Mouse (Mus musculus) spleen, adult 2 months (tissue): Measurements from ENCODE around the gene Lix1l. TPM values are rescaled to one million over a fixed set of nuclear protein-coding genes. Genes with fewer than 3 reads are reported as not detected.

Experiments used
- DNase-seq, 2 experiments: peaks; one replicate each; pipeline versions ENCODE4 v3.0.0 to v3.0.0-alpha.2; 2012 to 2021; ENCODE audit warnings: low spot score in 2 of 2, low read depth in 1 of 2
- H3K27ac ChIP-seq: fragments of 200-500 bp; 2 replicates; pipeline ENCODE4 v1.5.1; 2012; ENCODE audit warnings: low read length, inconsistent platforms; ENCODE audit not compliant: insufficient read depth
- H3K27me3 ChIP-seq: fragments of 200-500 bp; 2 replicates; pipeline ENCODE4 v1.6.1; 2012; ENCODE audit warnings: mild to moderate bottlenecking, moderate library complexity, low read length, inconsistent platforms; ENCODE audit not compliant: control insufficient read depth, insufficient read depth
- H3K36me3 ChIP-seq: fragments of 200-500 bp; 2 replicates; pipeline ENCODE4 v1.6.1; 2012; ENCODE audit warnings: mild to moderate bottlenecking, low read length, inconsistent platforms; ENCODE audit not compliant: control insufficient read depth, insufficient read depth
- H3K4me1 ChIP-seq: fragments of 200-500 bp; 2 replicates; pipeline ENCODE4 v1.6.1; 2011; ENCODE audit warnings: inconsistent platforms; ENCODE audit not compliant: control insufficient read depth, insufficient read depth, insufficient read length
- H3K4me3 ChIP-seq: fragments of 200-500 bp; 2 replicates; pipeline ENCODE4 v1.5.1; 2011; ENCODE audit warnings: mild to moderate bottlenecking, inconsistent platforms; ENCODE audit not compliant: insufficient read depth, insufficient read length; ENCODE audit errors: extremely low read depth
- CTCF ChIP-seq: fragments of 200-500 bp; IDR thresholded peaks from 2 replicates; pipeline ENCODE4 v1.5.1; 2011; ENCODE audit warnings: mild to moderate bottlenecking, inconsistent platforms; ENCODE audit not compliant: insufficient read depth, insufficient read length, insufficient replicate concordance; ENCODE audit errors: extremely low read depth
- POLR2A ChIP-seq: fragments of 200-500 bp; IDR thresholded peaks from 2 replicates; pipeline ENCODE4 v1.6.1; 2011; ENCODE audit warnings: low read depth, low read length, inconsistent platforms
- WGBS: fragments of 180-500 bp; shearing (Covaris S2); methylation state at CpG from one replicate; pipeline ENCODE4 v1.1.7; 2018; 5-methylcytosine and 5-hydroxymethylcytosine counted together
- polyA plus RNA-seq: library from polyadenylated mRNA; depleted of rRNA; stranded (reverse); fragments of >200 nt; gene quantifications from 2 replicates; pipeline ENCODE4 v1.2.3, GENCODE M21; 2012

Lix1l gene
- polyA plus RNA-seq, 1 experiment = 5.8 TPM

DNA sequence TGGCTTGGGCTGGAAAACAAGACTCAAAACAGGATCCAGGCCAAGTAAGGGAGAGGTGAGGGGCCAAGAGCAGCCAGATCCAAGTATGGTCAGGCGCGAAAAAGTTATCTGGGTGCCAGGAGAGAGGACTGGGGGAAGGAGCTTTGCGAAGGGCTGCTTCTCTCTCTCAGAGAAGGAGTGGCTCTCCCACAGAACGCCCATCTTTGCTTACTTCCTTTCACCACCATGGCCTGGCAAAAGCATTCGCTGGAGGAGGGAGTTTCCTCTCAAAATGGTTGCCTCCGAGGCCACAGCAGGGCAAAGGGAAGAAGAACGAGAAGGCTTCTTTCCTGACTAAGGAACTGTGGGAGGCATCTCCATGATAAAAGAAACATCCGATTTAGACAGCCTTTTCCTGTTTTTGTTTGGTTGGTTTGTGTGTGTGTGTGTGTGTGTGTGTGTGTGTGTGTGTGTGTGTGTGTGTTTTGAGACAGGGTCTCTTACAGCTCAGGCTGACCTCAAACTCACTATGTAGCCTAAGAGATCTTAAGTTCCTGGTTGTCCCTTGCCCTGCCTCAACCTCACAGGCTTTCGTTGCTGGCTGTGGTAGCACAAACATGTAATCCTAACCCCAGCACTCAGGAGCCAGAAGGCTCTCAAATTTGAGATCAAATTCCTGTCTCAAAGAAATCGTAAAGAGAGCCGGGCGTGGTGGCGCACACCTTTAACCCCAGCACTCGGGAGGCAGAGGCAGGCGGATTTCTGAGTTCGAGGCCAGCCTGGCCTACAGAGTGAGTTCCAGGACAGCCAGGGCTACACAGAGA, 28.9 kb upstream of the Lix1l start:
- Histone ChIP-seq H3K36me3 (no peaks in the 10 kb centered on the region), H3K4me3 (no peak overlapping the region), H3K27me3 (no peaks in the 10 kb centered on the region), H3K4me1 (peaks cover 22% of the 10 kb centered on the region), H3K27ac (peak overlapping the region; percentile 50)
- TF ChIP-seq POLR2A (no peak), CTCF (no peak)
- DNase-seq = no peak
- WGBS = 66% methylated on average over 16 of the region's 16 CpGs

DNA sequence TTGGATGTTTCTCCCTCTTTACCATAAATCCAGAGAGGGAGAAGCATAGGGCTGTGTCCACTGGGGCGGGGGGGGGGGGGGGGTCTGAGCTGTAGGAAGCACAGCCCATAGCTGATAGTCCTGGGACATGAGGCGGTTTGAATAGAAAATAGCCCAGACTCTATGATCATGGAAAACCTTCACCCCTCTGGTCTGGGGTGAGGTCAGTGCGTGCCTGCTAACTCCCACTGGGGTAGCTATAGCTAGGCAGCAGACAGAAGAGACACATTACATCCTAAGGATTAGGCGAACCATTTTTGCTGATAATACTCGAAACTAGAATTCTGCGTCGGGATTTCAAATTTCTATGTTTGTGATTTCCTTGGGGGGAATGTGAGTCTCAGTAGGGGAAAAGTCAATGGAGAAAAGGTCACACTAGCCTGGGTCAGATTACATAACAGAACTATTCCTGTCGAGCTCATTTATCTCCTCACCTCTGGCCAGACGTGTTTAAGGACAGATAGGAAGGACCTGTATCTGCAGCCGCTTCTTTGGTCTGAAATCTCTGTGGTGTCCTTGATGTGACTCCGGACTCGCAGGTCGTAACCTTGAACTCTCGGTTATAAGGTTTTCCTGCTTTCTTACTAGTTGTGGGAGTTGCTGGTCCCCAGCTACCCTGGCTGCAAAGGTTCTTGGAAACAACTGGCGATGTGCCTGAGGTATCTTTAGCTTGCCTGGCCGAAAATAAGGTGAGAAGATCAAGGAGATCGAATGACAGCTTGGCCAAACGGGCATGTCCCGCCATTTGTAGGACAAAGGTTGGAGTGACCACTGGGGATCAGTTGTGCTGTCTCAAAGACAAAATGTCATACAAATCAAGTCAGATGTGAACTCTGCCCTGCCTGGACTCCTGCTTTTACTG, 27.1 kb upstream of the Lix1l start:
- no peak for DNase-seq
- Histone ChIP-seq H3K27ac (no peak overlapping the region), H3K36me3 (no peaks in the 10 kb centered on the region), H3K4me3 (no peak overlapping the region), H3K4me1 (peaks cover 19% of the 10 kb centered on the region; the same call in 1 of the 2 replicates), H3K27me3 (no peaks in the 10 kb centered on the region)
- TF ChIP-seq CTCF (no peak), POLR2A (no peak)
- 88% methylated on average over 19 of the region's 19 CpGs for WGBS

DNA sequence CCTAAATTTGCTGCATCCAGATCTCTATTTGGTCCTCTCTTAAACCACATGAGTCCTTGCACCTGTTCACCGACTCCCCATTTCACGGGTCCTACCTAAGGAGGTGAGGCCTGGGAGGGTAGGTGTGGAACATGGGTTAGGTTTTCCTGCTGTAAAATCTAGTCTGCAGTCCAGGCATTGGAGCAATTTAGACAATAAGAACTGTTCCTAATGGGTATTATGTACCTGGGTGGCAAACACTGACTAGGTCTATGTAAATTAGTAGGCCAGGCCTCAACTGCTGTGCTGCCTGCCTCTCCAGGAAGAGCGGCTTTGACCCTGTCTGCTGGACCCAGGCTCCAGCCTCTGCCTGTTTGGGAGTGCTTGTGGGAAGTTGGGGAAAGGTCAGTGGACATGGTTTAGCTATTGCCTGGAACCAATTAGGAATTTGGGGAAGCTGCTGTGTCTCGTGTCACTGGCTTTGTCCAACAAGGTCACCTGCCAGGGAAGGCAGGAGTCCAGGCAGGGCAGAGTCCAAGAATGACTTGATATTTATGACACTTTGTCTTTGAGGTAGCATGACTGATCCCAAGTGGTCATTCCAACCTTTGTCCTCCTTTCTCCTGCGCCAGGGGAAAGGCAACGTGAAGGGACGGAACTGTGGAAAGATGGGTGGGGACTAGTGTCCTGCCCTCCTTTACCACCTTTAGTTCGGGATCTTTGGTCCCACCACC, 25.5 kb upstream of the Lix1l start:
- DNase-seq = no peak
- Histone ChIP-seq H3K4me3 (no peak overlapping the region), H3K27ac (peak overlapping the region; percentile 79), H3K36me3 (no peaks in the 10 kb centered on the region), H3K4me1 (peaks cover 24% of the 10 kb centered on the region; the same call in 1 of the 2 replicates), H3K27me3 (no peaks in the 10 kb centered on the region)
- WGBS = 92% methylated on average over 8 of the region's 8 CpGs
- TF ChIP-seq POLR2A (no peak), CTCF (no peak)

DNA sequence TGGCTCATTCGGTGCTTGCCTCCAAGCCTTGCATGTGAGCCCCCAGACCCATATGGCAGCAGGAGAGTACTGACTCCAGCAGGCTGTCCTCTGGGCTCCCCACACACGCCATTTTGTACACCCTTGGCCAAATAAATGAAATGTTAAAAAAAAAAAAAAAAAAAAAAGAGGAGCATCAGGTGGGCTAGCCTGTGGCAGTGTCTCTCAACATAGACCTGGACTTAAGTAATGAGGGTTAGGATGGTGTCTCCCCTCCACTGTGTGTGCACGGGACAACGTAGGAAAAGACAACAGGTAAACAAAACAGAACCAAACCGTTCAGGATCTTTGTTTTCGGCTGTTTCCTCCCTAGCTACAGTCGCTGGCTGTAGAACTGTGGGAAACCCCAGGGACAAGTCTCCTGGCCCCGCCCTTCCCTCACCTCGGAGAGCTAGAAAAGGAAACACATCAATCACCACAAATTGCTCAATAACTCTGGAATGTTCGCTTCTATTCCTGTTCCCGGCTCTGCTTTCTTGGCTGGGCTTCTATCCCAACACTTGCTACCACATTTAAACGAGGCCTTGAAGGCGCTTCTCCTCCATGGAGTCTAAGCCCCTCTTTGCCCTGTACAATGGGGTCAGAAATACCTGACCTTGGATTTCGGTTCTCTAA, 24.8 kb upstream of the Lix1l start:
- Histone ChIP-seq H3K4me1 (peaks cover 24% of the 10 kb centered on the region; the same call in 1 of the 2 replicates), H3K36me3 (no peaks in the 10 kb centered on the region), H3K4me3 (peak overlapping the region; percentile 49), H3K27me3 (no peaks in the 10 kb centered on the region), H3K27ac (peak overlapping the region; percentile 79)
- 22% methylated on average over 14 of the region's 14 CpGs for WGBS
- TF ChIP-seq CTCF = no peak
- no peak for TF ChIP-seq POLR2A
- DNase-seq = no peak

DNA sequence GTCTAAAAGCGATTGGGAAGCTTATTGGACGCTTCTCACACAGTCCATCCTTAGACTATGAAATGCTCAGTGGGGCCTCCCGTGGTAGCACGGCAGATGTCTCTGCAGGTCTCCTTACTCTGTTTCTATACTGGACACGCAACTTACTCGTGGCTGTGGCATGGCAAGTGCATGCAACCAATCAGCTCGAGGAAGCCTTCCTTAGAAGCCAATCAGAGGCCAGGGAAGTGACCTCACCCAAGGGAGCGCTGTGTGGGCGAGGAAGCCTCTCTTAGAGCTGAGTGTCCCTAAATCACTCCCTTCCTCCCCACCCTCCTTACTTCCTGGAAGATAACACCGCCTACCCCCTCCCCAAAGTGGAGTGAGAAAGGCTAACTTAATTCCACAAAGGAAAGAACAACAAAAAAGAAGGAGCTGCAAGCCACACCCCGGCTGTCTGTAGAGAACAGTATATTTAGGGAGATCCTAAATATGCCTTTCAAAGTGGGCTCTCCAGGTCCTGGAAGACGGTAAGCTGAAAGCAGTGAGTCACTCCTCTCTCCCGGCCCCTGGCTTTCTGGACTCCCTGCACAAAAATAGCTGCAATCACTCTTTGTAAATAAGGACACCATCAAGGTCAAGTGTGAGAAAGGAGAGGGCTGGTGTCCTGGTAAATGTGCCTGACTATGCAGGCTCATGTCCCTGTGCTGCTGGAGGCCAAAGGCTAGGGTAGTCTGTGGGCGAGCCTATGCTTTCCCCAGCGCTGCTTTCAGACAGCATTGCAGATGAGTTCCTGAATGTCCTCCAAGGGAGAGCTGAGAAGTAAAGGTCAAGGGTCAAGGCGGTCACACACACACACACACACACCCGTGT, 24.0 kb upstream of the Lix1l start, which contains the start of gene Gm16253:
Gene Gm16253 (plus strand): TSS at position 295 of the 852 bp plus-strand sequence.
- WGBS = 18% methylated on average over 17 of the region's 17 CpGs
- DNase-seq = peak; percentile 78 to 93
- no peaks in the 10 kb centered on the region for H3K36me3 ChIP-seq
- peak within 1 kb of the TSS; percentile 79 for H3K27ac ChIP-seq
- H3K4me3 ChIP-seq = peak within 1 kb of the TSS; percentile 49
- no peaks in the 10 kb centered on the region for H3K27me3 ChIP-seq
- peaks cover 19% of the 10 kb centered on the region; the same call in 1 of the 2 replicates for H3K4me1 ChIP-seq
- TF ChIP-seq CTCF (no peak), POLR2A (peak; percentile 52)

DNA sequence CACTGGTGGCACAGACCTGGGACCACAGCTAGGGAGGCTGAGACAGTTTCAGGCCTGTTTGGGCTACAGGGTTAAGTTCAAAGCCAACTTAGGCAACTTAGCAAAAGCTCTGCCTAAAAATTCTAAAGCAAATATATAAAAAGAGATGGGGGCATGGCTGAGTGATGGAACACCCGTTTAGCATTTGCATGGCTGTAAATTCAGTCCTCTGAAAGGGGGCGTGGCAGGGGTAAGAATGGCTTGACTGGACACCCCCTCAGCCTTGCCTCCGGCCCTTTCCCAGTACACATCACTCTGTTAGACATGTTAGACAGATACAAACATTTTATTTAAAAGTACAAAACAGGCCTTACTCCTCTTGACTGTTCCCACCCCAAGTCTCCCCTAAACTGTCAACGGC, 23.4 kb upstream of the Lix1l start:
- H3K27ac ChIP-seq = peak overlapping the region; percentile 70
- no peak for DNase-seq
- TF ChIP-seq CTCF (no peak), POLR2A (no peak)
- H3K4me3 ChIP-seq = no peak overlapping the region
- peaks cover 17% of the 10 kb centered on the region; the same call in 1 of the 2 replicates for H3K4me1 ChIP-seq
- H3K27me3 ChIP-seq = no peaks in the 10 kb centered on the region
- 70% methylated on average over 4 of the region's 4 CpGs for WGBS
- no peaks in the 10 kb centered on the region for H3K36me3 ChIP-seq
